Mouse (Mus musculus) myocyte (in vitro differentiated cells): ENCODE measurements at regions not wholly inside any gene's neighbourhood (a gene's known extent, or its start where the extent isn't known, plus 50 kb on each side); places are given as distances from the start of the nearest gene placed in this dataset.

Experiments
- H3K27me3 ChIP-seq: one replicate; pipeline ENCODE4 v1.6.1; 2011; ENCODE audit not compliant: control insufficient read depth, insufficient read depth, insufficient read length
- H3K36me3 ChIP-seq: one replicate; pipeline ENCODE4 v1.6.1; 2011; ENCODE audit not compliant: control insufficient read depth, insufficient read depth
- H3K4me2 ChIP-seq: one replicate; pipeline ENCODE4 v1.6.1; 2011; ENCODE audit warnings: low read depth, control low read depth
- H3K4me3 ChIP-seq: one replicate; pipeline ENCODE4 v1.5.1; 2011; ENCODE audit warnings: mild to moderate bottlenecking, control low read depth, moderate library complexity
- H3K79me2 ChIP-seq: one replicate; pipeline ENCODE4 v1.6.1; 2011; ENCODE audit not compliant: control insufficient read depth, insufficient read depth
- H3ac ChIP-seq: one replicate; pipeline ENCODE4 v1.6.1; 2011; ENCODE audit not compliant: control insufficient read depth, insufficient read length
- CEBPB ChIP-seq: IDR thresholded peaks from 2 replicates; pipeline ENCODE4 v1.6.1; 2011; ENCODE audit warnings: mild to moderate bottlenecking, moderate library complexity; ENCODE audit not compliant: poor library complexity, insufficient read depth, severe bottlenecking
- E2F4 ChIP-seq: IDR thresholded peaks from one replicate; pipeline ENCODE4 v1.6.1; 2011; ENCODE audit warnings: mild to moderate bottlenecking, control low read depth, moderate library complexity; ENCODE audit not compliant: insufficient read depth
- MAX ChIP-seq: IDR thresholded peaks from one replicate; pipeline ENCODE4 v1.6.1; 2011; ENCODE audit warnings: low read depth, mild to moderate bottlenecking, control low read depth
- MYOD1 ChIP-seq, 3 experiments: IDR thresholded peaks; one replicate each; pipeline ENCODE4 v1.6.1; 2011; ENCODE audit warnings: control low read depth in 2 of 3, low read depth in 2 of 3, mild to moderate bottlenecking in 2 of 3, moderate library complexity in 1 of 3; ENCODE audit not compliant: insufficient read length in 2 of 3, control insufficient read depth in 1 of 3
- MYOG ChIP-seq, 3 experiments: IDR thresholded peaks; one replicate each; pipeline ENCODE4 v1.6.1; 2011; ENCODE audit warnings: control low read depth in 2 of 3, low read depth in 2 of 3, mild to moderate bottlenecking in 2 of 3; ENCODE audit not compliant: insufficient read length in 2 of 3, control insufficient read depth in 1 of 3, insufficient read depth in 1 of 3
- POLR2A ChIP-seq: IDR thresholded peaks from one replicate; pipeline ENCODE4 v1.6.1; 2011; ENCODE audit warnings: low read depth, mild to moderate bottlenecking, control low read depth, moderate library complexity; ENCODE audit not compliant: insufficient read length
- POLR2AphosphoS2 ChIP-seq: IDR thresholded peaks from one replicate; pipeline ENCODE4 v1.6.1; 2011; ENCODE audit warnings: low read depth, control low read depth; ENCODE audit not compliant: insufficient read length
- REST ChIP-seq: IDR thresholded peaks from one replicate; pipeline ENCODE4 v1.6.1; 2011; ENCODE audit warnings: mild to moderate bottlenecking, control low read depth, moderate library complexity; ENCODE audit not compliant: insufficient read depth, insufficient read length
- SRF ChIP-seq: IDR thresholded peaks from one replicate; pipeline ENCODE4 v1.6.1; 2011; ENCODE audit warnings: low read depth; ENCODE audit not compliant: control insufficient read depth, insufficient read length
- TCF12 ChIP-seq: IDR thresholded peaks from one replicate; pipeline ENCODE4 v1.6.1; 2011; ENCODE audit warnings: mild to moderate bottlenecking, control low read depth; ENCODE audit not compliant: poor library complexity, insufficient read depth, severe bottlenecking
- TCF3 ChIP-seq: IDR thresholded peaks from one replicate; pipeline ENCODE4 v1.6.1; 2011; ENCODE audit warnings: low read depth, control low read depth; ENCODE audit not compliant: insufficient read length
- USF1 ChIP-seq: IDR thresholded peaks from one replicate; pipeline ENCODE4 v1.6.1; 2011; ENCODE audit warnings: low read depth, mild to moderate bottlenecking, control low read depth, moderate library complexity

DNA sequence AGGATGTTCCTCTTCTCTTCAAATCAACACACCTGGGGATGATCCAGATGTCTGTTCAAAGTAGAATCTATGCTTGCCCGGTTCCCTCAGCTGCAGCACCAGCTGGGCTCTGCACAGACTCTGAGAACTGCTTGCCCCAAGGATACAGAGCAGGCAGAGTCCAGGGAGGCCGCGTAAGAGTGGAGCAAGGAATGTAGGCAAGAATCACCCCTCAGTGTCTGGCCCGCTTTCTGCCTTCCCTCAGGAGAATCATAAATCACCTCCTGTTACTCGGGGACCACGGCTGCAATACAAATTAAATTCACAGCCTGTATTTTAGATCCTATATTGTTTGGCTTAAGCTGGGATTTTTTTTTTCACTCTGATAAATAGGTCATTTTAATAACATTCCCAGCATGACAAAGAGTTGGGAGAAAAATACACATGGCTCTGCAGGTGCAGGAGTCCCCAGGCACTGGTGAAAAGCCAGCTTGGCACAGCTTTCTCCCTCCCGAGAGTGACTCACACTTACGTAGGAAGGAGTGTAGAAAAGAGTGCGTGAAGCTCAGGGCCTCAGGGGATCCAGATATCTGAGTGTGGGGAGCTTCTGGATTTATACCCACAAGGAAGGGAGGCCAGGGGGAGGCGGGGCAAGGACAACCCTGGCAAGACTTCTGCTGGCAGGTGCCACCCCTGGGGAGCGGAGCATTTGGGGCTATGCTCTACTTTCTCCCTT is 726.3 kb downstream of the Hs3st4 start:
- H3ac ChIP-seq = no peak overlapping the region
- TF ChIP-seq CEBPB (no peak), MYOG (IDR thresholded peaks at IDR 0.05; ENCODE audit: control insufficient read depth in 1 of 3, insufficient read depth in 1 of 3, insufficient read length in 2 of 3, low read depth in 2 of 3) (no peak), POLR2A (no peak), E2F4 (no peak), POLR2AphosphoS2 (no peak), USF1 (no peak), SRF (no peak), TCF3 (no peak), REST (no peak), MAX (no peak), MYOD1 (IDR thresholded peaks at IDR 0.05; ENCODE audit: control insufficient read depth in 1 of 3, insufficient read length in 2 of 3, low read depth in 2 of 3) (no peak), TCF12 (no peak)
- H3K36me3 ChIP-seq = no peaks in the 10 kb centered on the region
- H3K4me3 ChIP-seq = no peak overlapping the region
- no peaks in the 10 kb centered on the region for H3K79me2 ChIP-seq
- no peaks in the 10 kb centered on the region for H3K27me3 ChIP-seq
- no peak overlapping the region for H3K4me2 ChIP-seq

GRCm38 (mm10) chr7:124720927-124721326 is 723.5 kb upstream of the Kdm8 start:
- Histone ChIP-seq H3K4me3 (no peak overlapping the region), H3K27me3 (no peaks in the 10 kb centered on the region), H3K36me3 (no peaks in the 10 kb centered on the region), H3K4me2 (no peak overlapping the region), H3K79me2 (no peaks in the 10 kb centered on the region), H3ac (no peak overlapping the region)
- TF ChIP-seq POLR2AphosphoS2 = no peak
- TF ChIP-seq MYOD1 (IDR thresholded peaks at IDR 0.05; ENCODE audit: control insufficient read depth in 1 of 3, insufficient read length in 2 of 3, low read depth in 2 of 3) = no peak
- TF ChIP-seq SRF = no peak
- no peak for TF ChIP-seq REST
- no peak for TF ChIP-seq MAX
- no peak for TF ChIP-seq TCF12
- no peak for TF ChIP-seq USF1
- no peak for TF ChIP-seq E2F4
- no peak for TF ChIP-seq CEBPB

DNA sequence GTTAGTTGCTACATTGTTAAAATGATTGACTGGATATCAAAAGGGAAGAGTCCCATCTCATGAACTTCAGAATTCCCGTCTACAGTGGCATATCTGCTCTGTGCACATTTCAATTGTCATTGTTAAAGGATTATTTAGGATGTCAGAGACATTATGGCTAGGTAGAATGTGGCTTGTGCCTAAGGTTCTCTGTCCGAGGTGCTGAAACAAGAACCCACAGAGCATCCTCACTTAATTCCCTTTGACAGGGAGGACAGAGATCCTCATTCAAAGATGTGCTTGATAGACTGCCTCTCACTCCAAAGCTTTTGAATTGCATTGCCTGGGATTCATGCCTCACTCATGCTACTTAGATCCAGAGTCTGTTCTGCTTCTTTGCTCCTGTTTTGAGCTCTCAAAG is 702.4 kb upstream of the Kdm8 start:
- Histone ChIP-seq H3K27me3 (no peaks in the 10 kb centered on the region), H3K4me2 (no peak overlapping the region), H3K79me2 (no peaks in the 10 kb centered on the region), H3K36me3 (no peaks in the 10 kb centered on the region), H3K4me3 (no peak overlapping the region), H3ac (no peak overlapping the region)
- no peak for TF ChIP-seq SRF
- TF ChIP-seq E2F4 = no peak
- TF ChIP-seq TCF12 = no peak
- TF ChIP-seq REST = no peak
- TF ChIP-seq POLR2A = no peak
- TF ChIP-seq TCF3 = no peak
- TF ChIP-seq POLR2AphosphoS2 = no peak
- no peak for TF ChIP-seq MYOD1 (IDR thresholded peaks at IDR 0.05; ENCODE audit: control insufficient read depth in 1 of 3, insufficient read length in 2 of 3, low read depth in 2 of 3)
- TF ChIP-seq CEBPB = no peak

GRCm38 (mm10) chr7:124746321-124746720 is 698.2 kb upstream of the Kdm8 start:
- no peak overlapping the region for H3K4me3 ChIP-seq
- no peak overlapping the region for H3K4me2 ChIP-seq
- H3K36me3 ChIP-seq = no peaks in the 10 kb centered on the region
- H3ac ChIP-seq = no peak overlapping the region
- H3K79me2 ChIP-seq = no peaks in the 10 kb centered on the region
- H3K27me3 ChIP-seq = no peaks in the 10 kb centered on the region
- TF ChIP-seq MAX (no peak), POLR2AphosphoS2 (no peak), REST (no peak), TCF3 (no peak), TCF12 (no peak), MYOD1 (IDR thresholded peaks at IDR 0.05; ENCODE audit: control insufficient read depth in 1 of 3, insufficient read length in 2 of 3, low read depth in 2 of 3) (no peak), SRF (no peak), MYOG (IDR thresholded peaks at IDR 0.05; ENCODE audit: control insufficient read depth in 1 of 3, insufficient read depth in 1 of 3, insufficient read length in 2 of 3, low read depth in 2 of 3) (no peak), POLR2A (no peak), USF1 (no peak), E2F4 (no peak), CEBPB (no peak)

DNA sequence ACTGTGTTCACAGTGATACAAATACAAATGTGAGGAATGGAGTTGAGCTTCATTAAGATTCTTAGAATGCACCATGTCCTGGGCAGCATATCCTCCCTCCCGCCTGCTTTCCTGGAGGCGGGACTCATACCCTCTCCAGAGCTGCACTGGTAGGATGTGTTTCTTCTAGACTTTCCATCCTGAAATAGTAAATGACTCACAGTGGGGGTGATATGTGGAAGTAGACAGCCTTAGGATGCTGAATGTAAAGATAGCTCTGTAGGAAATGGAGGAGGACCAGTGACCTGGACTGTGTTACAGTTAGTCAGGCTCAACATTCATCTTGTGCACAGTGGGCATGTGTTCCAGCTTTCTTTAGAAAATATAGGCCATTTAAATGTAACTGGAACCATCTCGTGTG is 696.1 kb upstream of the Kdm8 start:
- Histone ChIP-seq H3K4me3 (no peak overlapping the region), H3K36me3 (no peaks in the 10 kb centered on the region), H3K27me3 (no peaks in the 10 kb centered on the region), H3ac (no peak overlapping the region), H3K4me2 (no peak overlapping the region), H3K79me2 (no peaks in the 10 kb centered on the region)
- TF ChIP-seq MAX (no peak), POLR2A (no peak), SRF (no peak), USF1 (no peak), E2F4 (no peak), MYOG (IDR thresholded peaks at IDR 0.05; ENCODE audit: control insufficient read depth in 1 of 3, insufficient read depth in 1 of 3, insufficient read length in 2 of 3, low read depth in 2 of 3) (no peak), TCF12 (no peak), REST (no peak), CEBPB (no peak), TCF3 (no peak), MYOD1 (IDR thresholded peaks at IDR 0.05; ENCODE audit: control insufficient read depth in 1 of 3, insufficient read length in 2 of 3, low read depth in 2 of 3) (no peak), POLR2AphosphoS2 (no peak)
